Mouse (Mus musculus) G1E (cell line): ENCODE data around the gene Brf1.

ENCODE experiments used
- CTCF ChIP-seq: IDR thresholded peaks from 2 replicates; pipeline ENCODE4 v1.5.1; 2012; ENCODE audit warnings: low read depth, low read length, inconsistent platforms, mixed read lengths
- GATA1 ChIP-seq: IDR thresholded peaks from 2 replicates; pipeline ENCODE4 v1.6.1; 2012; ENCODE audit warnings: borderline replicate concordance, low read length, inconsistent platforms, mixed read lengths
- GATA2 ChIP-seq: IDR thresholded peaks from 2 replicates; pipeline ENCODE4 v1.6.1; 2012; ENCODE audit warnings: low read depth, low read length, inconsistent platforms, borderline replicate concordance
- POLR2AphosphoS5 ChIP-seq: IDR thresholded peaks from 2 replicates; pipeline ENCODE4 v1.6.1; 2012; ENCODE audit warnings: low read depth, low read length, inconsistent platforms; ENCODE audit not compliant: insufficient replicate concordance
- TAL1 ChIP-seq: conservative IDR thresholded peaks from 2 replicates; pipeline ENCODE4 v1.6.1; 2012; ENCODE audit warnings: low read depth, low read length, inconsistent platforms, mixed read lengths

DNA sequence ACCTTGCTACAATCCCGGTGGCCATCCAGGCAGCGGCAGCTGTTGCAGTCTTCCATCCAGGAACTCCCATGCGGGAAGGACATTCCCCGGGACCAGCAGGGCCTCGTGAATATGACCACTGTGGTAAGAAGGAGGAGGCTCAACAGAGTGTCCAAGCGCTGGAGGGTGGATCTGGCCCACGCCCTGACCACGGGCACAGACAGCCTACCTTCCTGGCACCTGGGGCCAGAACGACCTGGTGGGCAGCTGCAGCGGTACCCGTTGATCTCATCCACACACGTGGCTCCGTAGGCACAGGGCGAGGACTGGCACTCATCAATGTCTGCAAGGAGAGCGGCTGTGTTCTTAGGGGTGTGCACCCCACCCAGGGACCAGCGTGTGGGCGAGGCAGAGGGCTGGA lies 88.8 kb downstream of the Brf1 start:
- no peak for TF ChIP-seq CTCF
- TF ChIP-seq GATA1 = no peak
- TF ChIP-seq POLR2AphosphoS5 = no peak
- no peak for TF ChIP-seq TAL1
- TF ChIP-seq GATA2 = no peak
